Mouse (Mus musculus) liver, postnatal 0 days (tissue): ENCODE measurements around the gene Ripk3.

ENCODE experiments used
- CTCF ChIP-seq: sonication (generic); IDR thresholded peaks from 2 replicates; pipeline ENCODE4 v1.5.1; 2016; ENCODE audit warnings: antibody characterized with exemption, low read depth
- EP300 ChIP-seq: IDR thresholded peaks from 2 replicates; pipeline ENCODE4 v1.6.1; 2016; ENCODE audit warnings: antibody characterized with exemption, low read depth, mild to moderate bottlenecking

GRCm38 (mm10) chr14:55768555-55768954, 20.1 kb downstream of the Ripk3 start:
- TF ChIP-seq CTCF = no peak
- TF ChIP-seq EP300 = no peak
